Comparison of ENCODE assay signal across 8 mouse cellular contexts in the genomic region with DNA sequence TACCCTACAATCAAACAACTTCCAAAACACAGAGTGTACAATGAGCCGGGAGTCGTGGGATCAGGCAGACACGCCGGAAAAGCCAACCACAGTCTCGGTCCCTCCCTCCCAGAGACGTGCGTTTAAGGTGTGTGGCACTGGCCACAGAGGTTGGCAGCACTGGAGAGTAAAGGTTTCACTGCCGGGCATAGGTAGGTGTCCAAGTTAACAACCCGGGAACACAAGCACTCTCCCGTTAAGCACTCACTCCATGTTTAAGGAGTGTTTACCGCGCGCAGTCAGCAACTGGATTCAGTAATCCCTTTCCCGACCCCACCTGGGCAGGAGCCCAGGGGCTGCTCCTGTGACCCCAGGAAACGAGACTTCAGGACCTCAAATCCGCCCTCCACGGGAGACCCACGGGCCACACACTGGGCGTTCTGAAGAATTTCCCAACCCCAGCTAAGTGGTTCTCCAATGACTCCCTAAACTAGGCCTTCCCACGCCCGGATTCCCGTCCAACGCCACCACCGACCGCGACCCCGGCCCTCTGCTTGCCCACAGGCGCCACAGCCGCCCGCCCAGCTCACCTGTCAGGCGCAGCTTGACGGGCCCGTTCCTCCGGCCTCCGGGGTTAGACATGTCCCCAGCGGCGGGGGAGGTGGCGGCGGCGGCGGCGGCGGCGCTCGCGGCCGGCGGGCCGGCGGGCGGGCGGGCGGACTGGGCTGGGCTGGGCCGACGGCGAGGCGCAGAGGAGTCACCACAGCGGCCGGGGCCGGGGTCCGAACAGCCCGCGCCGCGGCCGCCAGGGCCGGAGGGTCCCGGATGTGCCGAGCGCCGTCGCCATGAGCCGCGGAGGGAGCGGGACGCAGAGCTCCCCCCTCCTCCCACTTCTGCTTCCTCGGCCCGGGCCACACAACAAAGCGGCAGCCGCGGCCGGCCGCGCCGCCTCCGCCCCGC. TPM values are rescaled to one million over a fixed set of nuclear protein-coding genes. Genes with fewer than 3 reads are reported as not detected.
DNase-seq lines count a peak whose midpoint lies in the region; ATAC-seq and TF ChIP-seq lines count a peak whose summit lies in the region.

No protein-coding gene starts in this region.

- dilution Hi-C loops in CH12.LX (cut with MboI; ENCODE audit: extremely low pct_ligation_motif_present, extremely low pct_unique_long_range_greater_than_20kb, low sequenced_read_pairs): no loop called here

- no peak; the same call in 1 of the 2 replicates for TF ChIP-seq EP300 in CH12.LX (IDR thresholded peaks at IDR 0.05; ENCODE audit: low read length)
- TF ChIP-seq EP300 in lung, postnatal 0 days (IDR thresholded peaks at IDR 0.05): no peak

- H3K27ac ChIP-seq in CH12.LX (ENCODE audit: insufficient read depth, low read depth): no peak overlapping the region
- peak overlapping the region; percentile 92 for H3K27ac ChIP-seq in forebrain, embryonic 13.5 days
- peak overlapping the region; percentile 97 for H3K27ac ChIP-seq in lung, postnatal 0 days (ENCODE audit: low read length)

- in situ Hi-C loops in CH12.LX (cut with MboI; ENCODE audit: low pct_ligation_motif_present, low pct_unique_long_range_greater_than_20kb, low sequenced_read_pairs): loop anchor here (10.0 kb wide), 1 partner anchor 45 kb away; no protein-coding TSS in a partner anchor

- TF ChIP-seq POLR2A in CH12.LX (IDR thresholded peaks at IDR 0.05; ENCODE audit: low read depth, low read length): no peak
- TF ChIP-seq POLR2A in brain, embryonic 14.5 days (IDR thresholded peaks at IDR 0.05; ENCODE audit: borderline replicate concordance, extremely low read depth, insufficient read depth, insufficient read length, poor library complexity, severe bottlenecking): no peak

- H3K79me2 ChIP-seq in CH12.LX (replicated peaks; ENCODE audit: control insufficient read depth, extremely low read depth, insufficient read depth, poor library complexity, severe bottlenecking): peaks cover 18% of the 10 kb centered on the region

- ATAC-seq in forebrain, embryonic 13.5 days: peak; percentile 89
- peak; percentile 80 for ATAC-seq in lung, postnatal 0 days

- intact Hi-C loops in heart, postnatal 14 days (cut with DNase I): loop anchor here (2.0 to 5.0 kb wide), 3 partner anchors 53 to 123 kb away; no protein-coding TSS in a partner anchor

- H3K4me3 ChIP-seq in CH12.LX (replicated peaks in 1 of 3; ENCODE audit: low read depth in 2 of 3, low read length in 2 of 3, poor library complexity in 1 of 3): peak overlapping the region; percentile 83 to 96 (median 86)
- peak overlapping the region; percentile 95 for H3K4me3 ChIP-seq in forebrain, embryonic 13.5 days
- H3K4me3 ChIP-seq in lung, postnatal 0 days (ENCODE audit: low read depth, low read length): peak overlapping the region; percentile 91

- TF ChIP-seq RAD21 in CH12.LX (IDR thresholded peaks at IDR 0.05; ENCODE audit: low read depth, low read length): no peak

- H3K27me3 ChIP-seq in CH12.LX (replicated peaks): no peaks in the 10 kb centered on the region
- H3K27me3 ChIP-seq in forebrain, embryonic 13.5 days: no peaks in the 10 kb centered on the region
- no peaks in the 10 kb centered on the region for H3K27me3 ChIP-seq in lung, postnatal 0 days (replicated peaks; ENCODE audit: insufficient read depth, low read length)

- peak overlapping the region; percentile 73 for H3K4me2 ChIP-seq in CH12.LX (ENCODE audit: insufficient read depth, low read depth, poor library complexity, severe bottlenecking)
- peak overlapping the region; percentile 94 for H3K4me2 ChIP-seq in forebrain, embryonic 13.5 days
- peak overlapping the region; percentile 71 for H3K4me2 ChIP-seq in lung, postnatal 0 days (replicated peaks; ENCODE audit: low read depth, low read length)

- 0% methylated on average over 51 of the region's 87 CpGs for WGBS in forebrain, embryonic 13.5 days
- WGBS in lung, postnatal 0 days: 1% methylated on average over 51 of the region's 87 CpGs

- H3K9me3 ChIP-seq in CH12.LX (replicated peaks; ENCODE audit: low read length): no peaks in the 10 kb centered on the region
- H3K9me3 ChIP-seq in forebrain, embryonic 13.5 days (replicated peaks): no peaks in the 10 kb centered on the region
- H3K9me3 ChIP-seq in lung, postnatal 0 days (ENCODE audit: low read length): no peaks in the 10 kb centered on the region

- no peaks in the 10 kb centered on the region for H3K36me3 ChIP-seq in CH12.LX (replicated peaks in 1 of 2; ENCODE audit: control insufficient read depth in 1 of 2, insufficient read depth in 1 of 2, low read length in 1 of 2)
- H3K36me3 ChIP-seq in forebrain, embryonic 13.5 days (ENCODE audit: poor library complexity, severe bottlenecking): no peaks in the 10 kb centered on the region
- no peaks in the 10 kb centered on the region for H3K36me3 ChIP-seq in lung, postnatal 0 days (ENCODE audit: insufficient read depth, low read length)

- no peak for TF ChIP-seq CTCF in CH12.LX (conservative IDR thresholded peaks at IDR 0.05 in 1 of 2, IDR thresholded peaks at IDR 0.05 in 1 of 2; ENCODE audit: low read depth in 2 of 2, low read length in 2 of 2)
- no peak for TF ChIP-seq CTCF in brain, embryonic 14.5 days (IDR thresholded peaks at IDR 0.05; ENCODE audit: borderline replicate concordance, extremely low read depth, insufficient read depth, insufficient read length)
- TF ChIP-seq CTCF in lung, postnatal 0 days (IDR thresholded peaks at IDR 0.05): no peak

- peak overlapping the region; percentile 80 for H3K9ac ChIP-seq in CH12.LX (ENCODE audit: insufficient read depth, low read depth)
- H3K9ac ChIP-seq in forebrain, embryonic 13.5 days: peak overlapping the region; percentile 96
- H3K9ac ChIP-seq in lung, postnatal 0 days (replicated peaks; ENCODE audit: low read depth): peak overlapping the region; percentile 94

- DNase-seq in CH12.LX (ENCODE audit: extremely low read depth): peak; percentile 12
- DNase-seq in brain, embryonic 14.5 days (ENCODE audit: low read depth): peak; percentile 50
- DNase-seq in heart, postnatal 14 days: peak; percentile 30 to 33
- DNase-seq in layer of hippocampus, adult 18-20 months (ENCODE audit: low spot score in 2 of 2): peak; percentile 22 to 31
- DNase-seq in lung, postnatal 0 days (ENCODE audit: low spot score): peak; percentile 66
- DNase-seq in ovary, postnatal 10 days (ENCODE audit: low spot score): peak; percentile 43
- peak; percentile 60 for DNase-seq in thymus, postnatal 14 days

- peaks cover 0 to 20% of the 10 kb centered on the region in 2 experiments; a peak in 2 of 4 replicates for H3K4me1 ChIP-seq in CH12.LX (ENCODE audit: control insufficient read depth in 1 of 2, insufficient read depth in 2 of 2)
- H3K4me1 ChIP-seq in forebrain, embryonic 13.5 days: peaks cover 38% of the 10 kb centered on the region
- peaks cover 10% of the 10 kb centered on the region; the same call in 1 of the 2 replicates for H3K4me1 ChIP-seq in lung, postnatal 0 days (ENCODE audit: insufficient read depth, low read depth, low read length)

TF ChIP-seq in CH12.LX, 34 proteins besides CTCF, POLR2A, EP300 and RAD21:
- TF ChIP-seq ZC3H11A (IDR thresholded peaks at IDR 0.05; ENCODE audit: low read depth, low read length) (no peak), IRF4 (IDR thresholded peaks at IDR 0.05; ENCODE audit: low read depth, low read length) (peak; percentile 55; the same call in 1 of the 2 replicates), MXI1 (IDR thresholded peaks at IDR 0.05; ENCODE audit: low read depth, low read length) (peak; percentile 74), BHLHE40 (IDR thresholded peaks at IDR 0.05; ENCODE audit: low read depth, low read length) (0 out of 2 replicates have a peak, but pooled peaks have one; percentile 4), UBTF (IDR thresholded peaks at IDR 0.05; ENCODE audit: low read depth, low read length) (peak; percentile 97), SMC3 (IDR thresholded peaks at IDR 0.05; ENCODE audit: low read depth, low read length) (no peak), TBP (conservative IDR thresholded peaks at IDR 0.05; ENCODE audit: low read depth, low read length) (no peak), SIN3A (IDR thresholded peaks at IDR 0.05; ENCODE audit: low read length) (peak; percentile 44; the same call in 1 of the 2 replicates), CHD1 (IDR thresholded peaks at IDR 0.05; ENCODE audit: low read depth, low read length) (peak; percentile 44; the same call in 1 of the 2 replicates), MYC (IDR thresholded peaks at IDR 0.05; ENCODE audit: low read depth, low read length) (0 out of 2 replicates have a peak, but pooled peaks have one; percentile 14)

RNA-seq across cellular contexts. Expression of gene Smurf2, which starts 0.6 kb away (rescaled TPM):
- 10.8 and 11.1 TPM in 2 replicates for total RNA-seq in CH12.LX (2012; rRNA removed)
- 11.1 and 11.3 TPM in 2 replicates for total RNA-seq in CH12.LX (2014; rRNA removed)
- 13.2 and 13.3 TPM in 2 replicates for polyA plus RNA-seq in CH12.LX (2012; ENCODE audit: insufficient read length, low read depth)
- 23.6 and 29.5 TPM in 2 replicates for polyA plus RNA-seq in brain, embryonic 14.5 days (2012; rRNA removed)
- polyA plus RNA-seq in forebrain, embryonic 13.5 days (2015; fragmentation: Nextera tagmentation; extraction: Ambion mirVana): 15.9 and 16.0 TPM in 2 replicates
- 10 to 100 TPM; 36.4 to 39.4 TPM for total RNA-seq in heart, postnatal 14 days (2021)
- 10 to 100 TPM; 28.4 to 29.4 TPM for total RNA-seq in layer of hippocampus, adult 18-20 months (2021)
- polyA plus RNA-seq in lung, postnatal 0 days (2015; fragmentation: Nextera tagmentation; extraction: Ambion mirVana): 20.0 and 22.3 TPM in 2 replicates

Comparison
In these comparisons a context has a peak if more than half of its experiments do, and no peak if none do; other contexts are left out.
1. DNase-seq: peak in every context shown above with its lines; median percentile 66 in lung, postnatal 0 days; 60 in thymus, postnatal 14 days; 50 in brain, embryonic 14.5 days; 43 in ovary, postnatal 10 days; 32 in heart, postnatal 14 days; 26 in layer of hippocampus, adult 18-20 months; 12 in CH12.LX.